Mouse (Mus musculus): ENCODE measurements at regions not wholly inside any gene's neighbourhood (a gene's known extent, or its start where the extent isn't known, plus 50 kb on each side); places are given as distances from the start of the nearest gene placed in this dataset.

DNA sequence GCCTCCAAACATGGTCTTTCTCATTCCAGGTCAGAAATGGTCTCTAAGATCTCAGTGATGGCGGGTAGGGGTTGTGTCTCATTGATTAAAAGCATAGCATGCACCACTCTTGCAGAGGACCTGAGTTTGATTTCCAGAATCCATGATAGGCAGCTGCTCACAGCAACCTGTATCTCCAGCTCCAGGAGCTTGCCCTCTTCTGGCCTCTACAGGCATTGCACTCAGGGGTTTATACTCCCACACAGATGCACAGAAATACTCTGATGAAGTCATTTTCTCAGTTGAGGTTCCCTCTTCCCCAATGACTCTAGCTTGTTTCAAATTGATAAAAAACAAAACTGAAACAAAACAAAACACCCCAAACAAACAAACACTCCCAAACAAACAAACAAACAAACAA, 81.1 kb upstream of the Gm11983 start:
- no peak for DNase-seq

DNA sequence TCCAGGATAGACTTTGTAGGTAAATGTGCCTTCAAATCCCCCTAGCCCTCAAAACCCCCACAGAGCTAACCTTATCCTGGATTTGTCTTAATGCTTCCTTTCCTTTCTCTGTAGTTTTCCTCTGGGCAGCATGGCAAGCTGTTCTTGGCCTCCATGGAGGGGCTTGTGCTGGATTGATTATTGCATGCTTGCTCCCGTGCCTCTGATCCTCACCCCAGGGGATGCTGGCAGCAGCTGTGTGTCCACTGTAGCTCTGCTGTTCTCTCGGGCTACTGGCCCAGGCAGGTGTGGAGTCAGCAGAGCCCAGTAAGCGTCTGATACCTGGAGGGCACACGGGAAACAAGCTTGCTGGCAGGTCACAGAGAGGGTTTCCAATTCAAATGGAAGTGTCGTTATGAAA, 68.2 kb upstream of the Gm11983 start:
- DNase-seq: no peak

DNA sequence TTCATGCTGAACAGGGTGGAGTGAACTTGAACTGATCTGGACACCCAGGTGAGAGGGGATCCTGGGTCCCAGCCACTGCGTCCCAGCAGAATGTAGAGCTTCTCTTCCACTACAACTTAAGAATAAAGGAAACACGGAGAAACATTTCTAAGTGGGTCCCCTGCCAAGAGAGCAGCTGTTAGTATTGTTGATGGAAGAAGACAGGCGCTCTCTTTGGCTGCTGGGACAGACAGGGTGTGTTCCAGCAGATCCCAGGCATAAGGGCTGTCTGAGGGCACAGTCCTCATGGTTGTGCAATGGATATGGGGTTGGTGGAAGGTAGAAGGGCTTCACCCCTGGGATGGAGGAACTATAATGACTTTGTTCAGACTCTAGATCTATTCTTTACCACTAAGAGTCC, 65.5 kb upstream of the Gm11983 start:
- no peak for DNase-seq

DNA sequence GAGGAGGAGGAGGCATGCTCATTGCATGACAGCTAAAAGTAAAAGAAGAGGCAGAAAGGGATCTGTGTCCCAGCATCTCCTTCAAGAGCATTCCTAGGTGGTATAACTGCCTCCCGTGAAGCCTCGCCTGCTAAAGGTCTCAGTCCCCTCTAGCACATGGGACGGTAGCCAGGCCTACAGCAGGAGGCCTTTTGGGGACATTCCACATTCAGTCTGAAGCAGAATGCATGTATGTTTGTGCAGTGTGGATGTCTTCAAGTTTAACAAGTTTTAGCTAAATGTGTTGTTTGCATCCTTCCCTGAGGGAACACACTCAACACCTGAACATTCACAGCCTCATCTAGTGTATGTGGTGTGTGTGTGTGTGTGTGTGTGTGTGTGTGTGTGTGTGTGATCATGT, 64.8 kb upstream of the Gm11983 start:
- DNase-seq: no peak

DNA sequence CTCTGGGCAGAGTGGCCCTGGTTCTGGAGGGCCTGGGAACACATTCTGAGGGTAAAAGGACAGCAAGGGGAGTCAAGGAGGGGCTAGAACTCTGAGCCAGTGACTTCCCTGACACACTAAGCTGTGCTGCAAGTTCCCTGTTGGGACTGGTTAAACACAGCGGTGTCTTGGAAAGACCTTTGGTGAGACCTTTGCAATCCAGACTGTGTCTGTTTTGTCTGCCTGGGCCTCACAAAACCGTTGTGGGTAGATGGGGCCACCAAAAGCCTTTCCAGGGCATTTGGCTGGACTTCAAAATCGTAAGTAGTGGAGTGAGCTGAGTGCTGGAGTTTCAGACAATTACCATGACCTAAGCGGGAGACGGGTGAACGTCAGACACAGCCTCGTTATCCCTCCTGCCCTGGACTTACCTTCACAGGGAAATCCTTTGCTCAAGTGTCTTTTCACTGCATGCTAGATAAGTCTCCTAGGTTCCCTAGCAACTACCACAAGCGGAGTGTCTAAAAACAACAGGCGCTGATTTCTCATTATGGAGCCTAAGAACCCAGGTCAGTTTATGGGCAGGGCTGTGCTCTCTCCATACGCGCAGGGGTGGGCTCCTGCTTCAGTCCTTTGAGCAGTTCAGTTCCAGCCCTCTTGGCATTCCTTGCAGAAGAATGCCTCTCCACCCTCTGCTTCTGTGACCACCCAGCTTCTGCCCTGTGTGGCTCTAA, 63.5 kb upstream of the Gm11983 start:
- no peak for DNase-seq

DNA sequence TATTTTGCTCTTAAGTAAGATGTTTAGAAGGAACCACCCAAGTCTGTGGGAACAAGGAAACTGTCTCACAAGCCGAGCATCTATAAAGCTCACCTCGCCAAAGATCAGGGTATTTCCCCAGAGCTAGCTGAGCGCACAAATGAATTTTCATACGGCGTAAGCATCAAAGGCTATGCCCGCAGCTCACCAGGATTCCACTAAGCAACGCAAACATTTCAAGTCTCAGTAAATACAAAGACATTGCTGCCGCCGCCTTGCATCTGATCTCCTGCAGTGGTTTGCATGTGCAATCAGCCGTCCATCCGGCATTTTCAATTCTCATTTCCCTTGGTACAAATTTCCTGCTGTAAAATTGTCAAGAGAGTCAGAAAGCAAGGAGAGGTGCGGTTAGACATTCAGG, 62.9 kb upstream of the Gm11983 start:
- no peak for DNase-seq

DNA sequence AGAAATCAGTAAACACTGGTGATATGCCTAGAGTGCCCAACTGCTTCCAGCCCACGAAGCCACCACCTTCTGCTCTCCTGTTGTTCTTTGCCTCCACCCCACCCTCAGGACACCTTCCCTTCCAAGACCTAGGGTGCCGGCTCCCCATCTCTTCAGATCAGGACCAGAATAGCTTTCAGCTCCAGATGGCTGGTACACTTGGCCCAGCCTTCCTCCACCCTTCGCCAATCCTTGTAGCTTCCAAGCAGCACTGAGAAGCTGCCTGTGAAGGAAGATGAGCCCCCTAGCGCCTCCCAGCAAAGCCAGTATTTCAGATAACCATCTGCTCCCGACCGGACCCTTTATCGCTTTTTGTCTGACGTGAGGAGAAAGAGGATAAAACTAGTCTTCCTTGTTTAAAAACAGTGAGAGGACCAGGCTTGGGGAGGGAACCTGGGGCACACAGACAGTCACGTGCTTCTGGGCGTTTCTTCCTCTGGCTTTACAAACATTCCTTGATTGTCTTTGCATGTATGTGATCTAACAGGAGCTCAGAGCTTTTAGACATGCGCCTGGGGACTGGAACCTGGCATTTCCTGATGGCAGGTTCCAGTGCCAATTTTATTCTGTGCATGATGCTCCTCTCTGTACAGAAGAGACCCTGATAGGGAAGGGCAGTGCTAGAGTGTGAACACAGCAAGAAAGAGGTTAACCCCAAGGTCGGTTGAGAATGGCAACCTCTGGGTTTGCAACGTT, 62.0 kb upstream of the Gm11983 start:
- DNase-seq: peak; percentile 63

DNA sequence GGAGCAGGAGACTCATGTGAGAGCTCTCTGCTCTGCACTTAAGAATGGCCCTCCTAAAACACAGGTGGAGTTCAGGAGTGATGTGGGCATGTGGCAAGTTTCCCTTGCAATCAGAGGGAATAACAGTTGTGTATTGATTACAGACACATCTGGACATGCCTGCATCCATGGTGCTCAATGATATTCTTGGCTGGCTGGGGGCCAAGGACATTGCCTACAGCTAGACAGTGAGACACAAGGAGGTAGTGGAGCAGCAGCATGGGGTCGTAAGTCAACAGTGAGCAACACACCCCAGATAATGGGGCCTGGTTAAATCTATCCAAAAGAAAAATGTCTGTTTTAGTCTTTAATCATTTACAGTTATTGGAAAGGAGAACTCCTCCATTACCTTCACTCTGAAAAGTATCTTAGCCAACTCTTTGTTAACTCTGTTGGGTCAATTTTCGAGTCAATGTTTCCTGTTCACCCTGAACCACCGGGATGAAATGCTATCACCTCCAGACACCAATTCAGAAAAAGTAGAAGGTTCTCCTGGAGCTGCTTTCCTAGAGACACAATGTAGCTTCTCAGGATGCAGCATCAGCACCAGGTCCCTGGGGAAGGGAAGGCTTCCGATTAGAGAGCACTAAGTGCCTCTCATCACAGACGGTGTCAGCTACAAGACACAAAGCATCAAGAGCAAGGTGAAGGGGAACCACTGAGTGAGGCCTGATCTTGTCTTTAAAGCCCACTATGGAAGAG, 61.1 kb upstream of the Gm11983 start:
- DNase-seq: no peak

DNA sequence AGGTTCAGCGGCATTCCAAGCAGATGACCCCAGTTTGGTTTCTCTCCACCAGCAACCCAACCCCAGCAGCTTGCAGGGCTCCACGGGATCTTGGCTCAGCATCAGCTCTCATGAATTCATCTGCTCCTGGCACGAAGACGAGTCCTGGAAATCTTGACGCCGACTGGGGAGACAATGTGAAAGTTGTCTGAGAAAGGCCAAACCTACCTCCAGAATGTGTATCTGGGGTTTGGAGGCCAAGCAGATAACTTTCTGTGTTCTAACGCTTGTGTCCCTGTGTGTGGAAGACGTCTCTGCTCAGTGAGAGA, 58.3 kb upstream of the Gm11983 start:
- no peak for DNase-seq

DNA sequence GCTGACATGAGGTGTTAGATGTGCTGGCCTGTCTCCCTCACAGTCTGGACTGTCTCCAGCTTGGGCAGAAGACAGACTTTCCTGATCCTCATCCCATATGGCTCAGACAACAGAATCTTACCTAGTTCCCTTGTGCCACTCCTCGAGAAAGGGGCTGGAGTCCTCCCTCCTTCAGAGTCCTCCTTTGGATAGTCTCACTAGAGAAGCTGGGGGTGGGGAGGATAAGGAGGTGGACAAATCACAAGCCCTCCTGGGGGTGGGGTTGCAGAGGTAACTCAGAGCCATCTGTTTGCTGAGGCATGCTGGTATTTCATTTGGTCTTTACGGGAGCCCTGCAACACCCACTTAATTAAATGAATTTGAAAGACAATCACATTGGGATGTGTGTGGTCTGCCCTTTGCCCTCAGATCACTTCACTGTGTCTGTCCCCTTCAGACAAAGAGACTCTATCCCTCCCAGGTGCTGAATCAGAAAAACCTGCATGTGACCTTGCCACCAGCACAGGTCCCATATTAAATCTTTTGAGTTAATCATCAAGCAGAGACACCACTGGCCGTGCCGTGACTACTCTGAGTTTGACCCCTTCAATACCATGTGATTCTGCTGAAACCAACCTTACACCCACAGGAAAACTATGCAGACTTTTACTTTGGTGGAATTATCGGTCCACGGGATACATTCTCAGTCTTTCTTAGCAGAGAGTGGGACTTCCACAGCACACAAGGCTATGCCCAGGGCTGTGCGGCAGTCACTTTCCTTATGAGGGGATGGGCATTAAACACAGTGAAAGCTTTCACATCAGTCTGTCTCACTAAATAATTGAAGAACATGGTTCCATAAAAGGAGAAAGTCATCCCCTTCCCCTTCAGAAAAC, 57.7 kb upstream of the Gm11983 start:
- DNase-seq: no peak

DNA sequence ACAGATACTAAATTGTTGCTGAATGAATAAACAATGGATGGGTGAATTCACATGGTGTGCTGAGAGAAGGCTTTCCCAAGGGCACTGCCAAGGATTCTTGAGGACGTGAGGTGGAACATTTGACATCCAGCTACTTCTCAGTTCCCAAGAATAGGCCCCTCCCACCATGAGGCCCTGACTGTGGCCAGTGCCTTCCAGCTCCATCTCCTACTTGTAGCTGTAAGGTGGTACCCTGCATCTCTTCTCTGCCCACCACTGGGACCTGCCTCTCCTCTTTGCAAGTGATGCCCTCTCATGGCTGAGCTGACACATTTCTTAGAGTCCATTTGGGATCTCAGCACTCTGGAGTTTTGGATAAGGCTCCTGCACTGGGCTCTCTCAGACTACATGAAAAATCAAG, 56.3 kb upstream of the Gm11983 start:
- no peak for DNase-seq

DNA sequence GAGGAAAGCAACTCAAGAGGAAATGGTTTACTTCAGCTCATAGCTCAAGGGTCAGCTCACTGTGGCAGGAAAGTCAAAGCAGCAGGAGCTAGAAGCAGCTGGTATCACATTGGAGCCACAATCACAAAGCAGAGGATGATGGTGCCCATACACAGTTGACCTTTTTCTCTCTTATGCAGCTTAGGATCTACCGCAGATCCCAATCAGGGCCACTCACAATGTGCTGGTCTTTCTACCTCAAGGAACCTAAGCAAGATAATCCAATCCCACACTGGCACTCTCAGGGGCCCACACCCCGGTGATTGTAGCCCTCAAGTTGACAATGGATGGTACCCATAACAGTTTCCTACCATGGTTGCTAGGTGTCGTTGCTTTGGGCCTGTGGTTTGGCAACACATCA, 55.6 kb upstream of the Gm11983 start:
- no peak for DNase-seq

DNA sequence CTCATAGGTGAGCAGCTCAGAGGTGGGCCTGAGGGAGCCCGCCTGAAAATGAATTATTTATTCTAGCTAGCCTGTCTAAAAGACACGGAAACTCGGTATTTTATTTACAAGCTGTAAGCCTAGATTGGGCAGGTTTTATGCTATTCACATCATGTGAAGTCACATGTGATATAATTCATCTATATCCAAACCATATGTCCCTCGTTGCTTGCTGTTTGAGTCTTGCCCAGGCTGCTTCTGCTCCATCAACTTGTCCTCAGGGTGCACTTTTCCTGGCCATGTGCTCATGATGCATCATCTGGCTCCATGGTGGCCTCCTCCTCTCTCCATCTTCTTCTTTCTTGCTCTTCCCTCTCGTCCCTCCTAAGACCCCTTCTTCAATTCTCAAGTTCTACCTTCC, 53.0 kb upstream of the Gm11983 start:
- no peak for DNase-seq

DNA sequence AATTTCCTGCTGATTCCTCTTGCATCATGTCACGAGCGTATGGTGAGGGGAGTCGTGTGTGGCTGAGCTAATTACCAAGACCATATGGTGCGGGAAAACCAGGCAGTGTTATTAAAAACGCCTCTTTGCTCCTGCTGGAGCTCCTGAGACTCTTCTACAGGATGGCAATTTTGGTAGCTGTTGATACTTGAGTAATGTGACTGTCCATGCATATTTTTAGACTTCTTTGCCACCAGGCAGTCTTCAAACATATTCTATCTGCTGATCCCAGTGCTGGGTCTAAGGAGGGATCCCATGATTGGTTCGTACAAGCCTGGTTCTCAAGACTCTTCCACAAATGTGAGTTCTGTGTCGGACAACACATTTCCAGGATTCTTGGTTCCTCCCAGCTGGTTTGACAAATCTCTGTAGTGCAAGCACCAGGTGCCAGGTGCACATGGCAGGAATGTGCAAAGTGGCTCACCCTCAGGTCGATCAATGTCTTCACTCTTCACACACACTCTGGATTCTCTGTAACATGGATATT, 52.3 kb upstream of the Gm11983 start:
- DNase-seq: peak; percentile 73

DNA sequence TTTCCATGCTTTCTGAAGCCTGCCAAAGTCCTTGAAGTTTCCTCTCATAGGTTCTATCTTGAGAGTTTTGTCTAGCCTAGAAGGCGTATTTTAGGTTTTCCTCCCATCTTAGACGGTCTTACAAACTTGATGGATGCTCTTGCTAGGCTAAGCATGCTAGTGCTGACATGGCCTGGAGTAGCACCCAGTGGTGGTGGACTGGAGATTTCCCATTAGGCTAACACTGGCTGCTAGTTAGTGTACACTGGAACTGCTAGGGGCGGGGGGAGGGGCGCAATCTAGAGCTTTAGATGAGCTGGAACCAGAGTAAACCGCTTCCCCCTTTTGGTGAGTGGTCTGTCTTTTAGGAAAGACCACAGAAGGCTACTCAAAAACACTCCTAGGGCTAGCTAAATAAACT, 51.7 kb upstream of the Gm11983 start:
- no peak for DNase-seq

Measured in layer of hippocampus, adult 9-11 months (tissue).